Mouse (Mus musculus): ENCODE data around the gene 5730455P16Rik.

DNA sequence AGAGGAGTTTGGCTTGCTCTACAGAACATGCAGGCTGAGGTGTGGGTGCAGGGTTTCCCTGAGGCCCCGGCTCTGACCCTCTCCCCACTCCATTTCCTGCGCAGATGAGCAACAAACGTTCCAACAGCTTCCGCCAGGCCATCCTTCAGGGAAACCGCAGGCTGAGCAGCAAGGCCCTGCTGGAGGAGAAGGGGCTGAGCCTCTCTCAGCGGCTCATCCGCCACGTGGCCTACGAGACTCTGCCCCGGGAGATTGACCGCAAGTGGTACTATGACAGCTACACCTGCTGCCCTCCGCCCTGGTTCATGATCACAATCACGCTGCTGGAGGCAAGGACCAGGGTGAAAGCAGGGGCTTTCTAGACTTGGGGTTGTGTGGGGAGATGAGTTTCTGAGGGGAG, 54.6 kb downstream of the 5730455P16Rik start:
- no peak for TF ChIP-seq CTCF (IDR thresholded peaks at IDR 0.05; ENCODE audit: insufficient read depth, low read length)
- no peak for TF ChIP-seq POLR2A (IDR thresholded peaks at IDR 0.05; ENCODE audit: borderline replicate concordance, extremely low read depth, low read depth, low read length)

Data from lung, adult 2 months (tissue).